Mouse (Mus musculus) liver (tissue): Measurements from ENCODE around the gene Idh2.

Source experiments
- DNase-seq: peaks from one replicate; pipeline ENCODE4 v3.0.0-alpha.2; 2020; ENCODE audit warnings: mixed read lengths

The Idh2 gene

DNA sequence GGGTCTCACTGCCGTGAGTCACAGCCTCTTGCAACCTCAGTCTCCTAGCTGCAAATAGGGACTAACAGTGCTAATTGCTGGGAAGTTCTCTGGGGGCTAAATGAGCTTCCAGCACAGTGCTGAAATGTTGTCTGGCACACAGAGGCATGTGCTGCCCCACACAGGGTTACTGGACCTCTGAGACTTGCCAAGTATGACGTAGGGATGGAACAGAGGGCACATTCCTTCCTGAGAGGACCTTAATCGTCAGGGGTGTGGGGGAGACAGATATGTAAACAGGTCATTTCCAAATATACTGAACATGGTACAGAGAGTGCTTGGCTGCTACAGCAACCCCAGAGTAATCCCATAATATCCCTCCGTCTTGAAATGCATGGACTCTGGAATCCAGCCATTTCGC lies 5.9 kb upstream of the Idh2 start:
- DNase-seq: no peak

GRCm38 (mm10) chr7:80119198-80119597 lies 4.0 kb upstream of the Idh2 start:
- DNase-seq: no peak

- DNase-seq: no peak
These were observed 966 bp upstream of the Idh2 start for GRCm38 (mm10) chr7:80116158-80116557.

DNA sequence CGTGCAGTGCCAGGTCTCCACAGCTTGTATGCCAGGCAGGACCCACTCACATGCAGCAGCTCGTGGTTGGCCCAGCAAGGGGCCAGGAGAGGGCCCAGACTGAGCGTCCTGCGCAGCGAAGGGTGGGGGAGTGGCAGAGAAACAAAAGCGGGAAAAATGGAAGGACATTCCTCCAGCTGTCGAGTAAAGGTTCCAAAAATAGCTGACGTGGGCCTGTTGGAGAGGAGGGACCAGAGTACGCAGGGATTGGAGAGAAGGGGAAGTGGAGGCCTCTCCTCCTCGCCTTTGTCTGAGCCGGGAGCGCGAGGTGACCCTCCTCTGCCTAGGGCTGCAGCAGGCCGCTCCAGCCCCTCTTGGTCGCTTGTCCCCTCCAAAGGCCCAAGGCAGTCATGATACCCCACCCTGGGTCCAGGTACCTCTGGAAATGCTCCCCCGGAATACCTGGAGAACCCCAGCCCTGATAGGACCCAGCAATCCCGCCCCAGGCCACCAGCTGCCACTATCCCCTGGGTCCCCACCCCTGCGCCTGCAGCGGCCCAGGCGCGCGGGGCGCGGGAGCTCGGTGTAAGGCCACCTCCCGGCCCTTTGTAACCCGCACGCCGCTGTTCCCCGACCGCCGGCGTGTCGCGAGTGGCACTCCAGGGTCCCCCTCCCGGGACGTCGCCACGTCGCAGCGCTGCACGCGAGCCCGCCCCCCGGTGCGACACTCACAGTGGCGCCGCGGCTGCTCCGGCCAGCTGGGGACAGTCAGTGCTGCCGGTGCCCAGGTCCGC lies 555 bp downstream of the Idh2 start:
- DNase-seq: peak; percentile 50

GRCm38 (mm10) chr7:80113989-80114388 lies 1.2 kb downstream of the Idh2 start:
- DNase-seq: peak; percentile 41

- no peak for DNase-seq
These were observed 3.8 kb downstream of the Idh2 start for GRCm38 (mm10) chr7:80111066-80112045.

GRCm38 (mm10) chr7:80106441-80106840 lies 8.8 kb downstream of the Idh2 start:
- DNase-seq: no peak

GRCm38 (mm10) chr7:80105637-80106390 lies 9.4 kb downstream of the Idh2 start:
- DNase-seq: no peak

DNA sequence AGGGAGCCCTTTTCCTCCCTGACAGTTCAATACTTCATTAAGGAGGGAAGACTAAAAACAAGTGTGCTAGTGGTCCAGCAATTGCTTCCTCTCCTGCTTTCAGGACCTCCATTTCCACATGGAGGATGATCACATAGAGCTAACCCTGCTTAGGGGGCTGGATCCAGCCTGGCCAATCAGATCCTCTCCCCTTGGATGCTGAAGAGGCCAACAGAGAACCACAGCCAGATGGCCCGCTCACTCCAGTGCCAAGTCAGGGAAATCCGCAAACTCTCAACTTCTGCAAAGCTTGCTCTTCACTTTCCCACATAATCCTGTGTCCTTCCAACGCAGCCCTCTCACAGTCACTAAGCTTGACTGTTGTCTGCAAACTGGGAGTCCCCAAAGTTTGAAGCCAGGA lies 11.9 kb downstream of the Idh2 start:
- DNase-seq: no peak

DNA sequence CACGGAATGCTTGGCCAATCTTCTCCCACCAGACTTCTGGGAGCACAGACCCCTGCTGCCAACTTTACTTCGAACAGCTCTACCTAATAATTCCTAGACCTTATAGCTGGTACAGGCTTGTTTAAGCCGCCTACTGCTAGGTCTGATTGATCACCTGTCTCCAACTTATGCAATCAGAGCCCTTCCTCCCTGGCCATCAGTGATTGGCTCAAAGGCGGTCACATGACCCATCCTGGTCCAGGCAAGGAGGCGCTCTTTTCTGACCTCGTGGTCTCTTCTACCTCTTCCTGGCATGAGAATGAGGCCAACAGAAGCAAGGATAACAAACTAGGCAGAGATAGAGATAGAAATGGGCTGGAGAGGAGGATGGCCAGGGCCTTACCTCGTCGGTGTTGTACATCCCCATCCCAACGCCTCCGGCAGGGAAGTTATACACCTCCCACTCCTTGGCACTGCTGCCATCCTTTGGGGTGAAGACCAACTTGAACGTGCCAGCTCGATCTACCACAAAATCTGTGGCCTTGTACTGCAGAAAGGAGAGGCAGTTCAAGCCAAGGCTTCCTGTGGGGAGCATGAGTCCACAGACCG lies 16.7 kb downstream of the Idh2 start:
- no peak for DNase-seq

DNA sequence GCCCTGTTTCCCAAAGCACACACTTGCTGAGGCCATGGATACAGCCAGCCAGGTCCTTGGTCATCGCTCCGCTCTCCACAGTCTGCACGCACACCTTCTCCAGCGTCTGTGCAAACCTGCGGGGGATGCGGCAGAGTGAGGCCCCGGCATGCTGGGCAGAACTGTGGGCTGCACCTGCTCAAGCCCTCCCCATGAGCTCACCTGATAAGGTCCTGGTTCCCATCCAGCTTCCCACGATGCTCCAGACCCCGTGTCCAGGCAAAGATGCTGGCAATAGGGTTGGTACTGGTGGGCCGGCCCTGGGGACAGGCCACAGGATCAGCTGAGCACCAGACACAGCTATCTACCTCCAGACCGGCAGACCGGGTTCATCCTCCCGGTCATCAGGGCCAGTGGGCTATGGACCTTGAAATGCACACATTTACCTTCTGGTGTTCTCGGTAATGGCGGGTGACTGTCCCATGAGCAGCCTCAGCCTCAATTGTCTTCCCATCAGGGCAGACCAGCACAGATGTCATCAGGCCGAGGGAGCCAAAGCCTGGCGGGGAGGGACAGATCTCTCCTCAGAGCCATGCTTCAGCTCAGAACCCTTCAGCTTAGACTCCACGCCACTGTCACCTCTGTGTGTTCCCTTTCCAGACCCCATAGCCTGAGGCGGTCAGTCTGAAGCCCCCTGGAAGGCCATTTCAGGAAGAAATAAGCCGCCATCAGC lies 19.4 kb downstream of the Idh2 start:
- DNase-seq: no peak

GRCm38 (mm10) chr7:80094481-80094880 lies 20.7 kb downstream of the Idh2 start:
- DNase-seq: no peak

GRCm38 (mm10) chr7:80092351-80093046 lies 22.7 kb downstream of the Idh2 start:
- no peak for DNase-seq

GRCm38 (mm10) chr7:80091866-80092210 lies 23.4 kb downstream of the Idh2 start:
- no peak for DNase-seq

- no peak for DNase-seq
These were observed 24.0 kb downstream of the Idh2 start for GRCm38 (mm10) chr7:80091004-80091865.

GRCm38 (mm10) chr7:80090191-80091003 lies 24.8 kb downstream of the Idh2 start:
- no peak for DNase-seq

GRCm38 (mm10) chr7:80088191-80088590 lies 27.0 kb downstream of the Idh2 start:
- peak; percentile 34 for DNase-seq

DNA sequence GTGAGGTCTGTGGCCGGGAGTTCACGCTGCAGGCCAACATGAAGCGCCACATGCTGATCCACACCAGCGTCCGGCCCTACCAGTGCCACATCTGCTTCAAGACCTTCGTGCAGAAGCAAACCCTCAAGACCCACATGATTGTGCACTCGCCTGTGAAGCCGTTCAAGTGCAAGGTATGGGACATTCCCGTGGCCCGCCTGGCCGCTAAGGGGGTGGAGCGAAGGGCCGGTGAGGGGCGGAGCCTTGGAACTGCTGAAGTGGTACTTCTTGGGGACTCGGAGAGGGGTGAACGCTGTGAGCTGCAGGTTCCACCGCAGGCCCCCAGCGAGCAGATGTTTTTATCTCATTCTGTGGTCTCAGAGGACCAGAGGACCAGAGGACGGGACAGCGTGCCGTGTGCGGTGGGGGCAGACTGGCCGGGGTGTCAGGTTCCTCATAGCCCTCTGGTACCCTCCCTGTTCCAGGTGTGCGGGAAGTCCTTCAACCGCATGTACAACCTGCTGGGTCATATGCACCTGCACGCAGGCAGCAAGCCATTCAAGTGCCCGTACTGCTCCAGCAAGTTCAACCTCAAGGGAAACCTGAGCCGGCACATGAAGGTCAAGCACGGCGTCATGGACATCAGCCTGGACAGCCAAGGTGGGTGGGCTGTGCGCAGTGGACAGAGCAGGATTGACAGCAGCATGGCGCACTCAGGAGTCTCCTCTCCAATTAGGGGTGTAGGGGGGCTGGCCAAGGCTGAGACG lies 29.0 kb downstream of the Idh2 start:
- DNase-seq: no peak

DNA sequence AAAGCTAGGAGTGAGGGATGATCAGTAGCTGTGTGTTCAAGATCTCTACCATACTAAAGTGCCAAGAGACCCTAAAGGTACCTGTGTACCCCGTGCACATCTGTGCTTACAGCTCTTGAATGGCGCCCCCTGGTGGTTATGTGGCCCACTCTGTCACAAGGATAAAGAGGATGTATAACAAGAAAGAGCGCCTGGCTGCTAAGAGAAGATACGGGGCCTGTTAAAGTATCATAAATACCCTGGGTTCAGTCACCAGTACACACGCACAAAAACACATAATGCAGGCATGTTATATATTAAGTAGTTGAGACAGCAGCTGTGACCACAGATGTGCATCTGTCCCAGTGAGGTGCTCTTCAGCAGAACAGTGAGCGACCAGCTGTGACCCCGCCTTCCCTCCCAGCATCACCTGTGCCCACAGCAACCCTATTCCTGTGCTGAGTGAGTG lies 30.7 kb downstream of the Idh2 start:
- peak; percentile 79 for DNase-seq
